Mouse (Mus musculus): ENCODE data around the gene Rbfox1.

The Rbfox1 gene

DNA sequence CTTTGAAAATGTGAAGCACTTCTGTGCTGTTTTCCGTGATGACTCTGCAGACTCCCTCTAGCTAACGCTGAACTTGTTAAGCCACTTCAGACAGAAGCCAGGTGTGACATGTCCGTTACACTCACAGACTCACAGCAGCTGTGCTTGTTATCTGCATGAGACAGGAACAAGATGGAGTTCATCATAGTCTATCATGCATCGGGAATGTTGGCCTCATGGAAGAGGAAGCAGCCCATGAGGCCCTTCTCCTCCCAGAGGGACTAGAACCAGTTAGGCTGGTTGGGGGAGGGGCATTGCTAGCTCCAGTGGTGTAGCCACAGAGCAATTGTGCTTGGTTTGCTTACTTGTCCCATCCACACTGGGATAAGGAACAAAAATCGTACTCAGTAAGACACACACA lies 1107.1 kb downstream of the Rbfox1 start:
- in situ Hi-C loops (cut with MboI; ENCODE audit: low sequenced_read_pairs): no loop called here

DNA sequence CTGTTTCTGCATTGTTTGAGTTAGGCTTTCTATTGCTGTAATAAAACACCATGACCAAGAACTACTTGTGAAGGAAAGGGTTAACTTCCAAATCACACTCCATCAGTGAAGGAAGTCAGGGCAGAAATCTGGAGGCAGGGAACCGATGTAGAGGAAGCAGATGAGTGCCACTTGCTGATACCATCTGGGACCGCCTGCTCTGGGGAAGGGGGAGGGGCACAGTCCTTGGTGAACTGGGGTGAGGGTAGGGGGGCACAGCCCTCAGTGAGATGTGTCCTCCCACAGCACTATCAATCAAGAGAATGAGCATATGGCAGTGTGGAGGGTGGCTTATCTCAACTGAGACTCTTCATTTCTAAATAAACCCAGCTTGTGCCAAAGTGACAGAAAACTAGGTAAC lies 1108.0 kb downstream of the Rbfox1 start:
- in situ Hi-C loops (cut with MboI; ENCODE audit: low sequenced_read_pairs): no loop called here

DNA sequence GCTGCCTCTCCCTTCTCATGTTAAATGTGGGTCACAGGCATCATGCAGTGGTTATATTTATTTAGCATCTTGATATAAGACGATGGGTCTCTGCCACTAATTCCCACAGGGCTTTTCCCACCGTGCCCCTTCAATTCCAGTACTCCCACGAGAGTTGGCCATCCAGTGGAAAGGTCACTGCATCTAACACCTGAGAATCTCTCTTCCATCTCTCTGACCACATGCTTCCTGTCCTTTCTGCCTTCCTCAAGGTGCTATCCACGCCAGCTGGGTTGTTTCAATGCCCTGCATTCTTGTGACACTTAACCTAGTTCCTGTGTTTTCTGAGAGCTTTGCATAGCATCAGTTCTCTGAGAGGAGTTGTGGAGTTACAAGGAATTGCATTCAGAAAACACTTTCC lies 1112.0 kb downstream of the Rbfox1 start:
- in situ Hi-C loops (cut with MboI; ENCODE audit: low sequenced_read_pairs): no loop called here

DNA sequence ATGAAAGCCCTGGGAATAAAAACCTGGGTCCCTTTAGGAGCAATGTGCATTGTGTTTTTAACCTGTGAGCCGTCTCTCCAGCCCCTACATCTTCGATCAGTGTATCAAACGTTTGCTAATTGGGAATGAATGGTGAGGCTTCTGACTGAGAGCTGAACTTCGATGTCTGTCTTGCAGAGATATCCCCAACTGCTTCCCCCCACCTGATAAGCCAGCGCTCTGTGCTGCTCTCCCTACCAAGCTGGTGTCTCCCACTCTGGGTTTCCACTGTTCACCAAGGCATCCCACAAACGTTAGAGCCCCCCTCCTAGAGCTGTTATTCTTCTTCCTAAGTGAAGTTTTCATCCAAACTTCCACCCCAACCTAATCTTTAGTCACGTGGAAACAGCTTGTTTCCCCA lies 1112.7 kb downstream of the Rbfox1 start:
- in situ Hi-C loops (cut with MboI; ENCODE audit: low sequenced_read_pairs): no loop called here

DNA sequence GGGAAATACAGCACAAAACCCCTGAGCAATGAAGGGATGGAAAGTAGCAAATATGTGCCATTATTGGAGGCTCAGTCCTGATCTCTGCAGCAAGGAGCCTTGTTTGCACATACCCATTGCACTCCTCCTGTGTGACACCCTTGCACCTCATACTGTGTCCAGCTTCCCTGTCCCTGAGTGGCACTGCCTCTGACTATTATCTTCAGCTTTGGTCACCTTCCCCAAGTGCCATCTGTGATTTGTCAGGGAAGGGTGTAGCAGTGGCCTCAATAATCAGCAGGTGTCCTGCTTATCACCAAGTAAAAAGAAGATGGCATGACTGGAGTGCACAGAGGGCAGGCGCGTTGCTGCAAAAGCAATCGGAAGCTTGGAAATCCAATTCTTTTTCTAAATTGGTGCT lies 1119.4 kb downstream of the Rbfox1 start:
- in situ Hi-C loops (cut with MboI; ENCODE audit: low sequenced_read_pairs): no loop called here

DNA sequence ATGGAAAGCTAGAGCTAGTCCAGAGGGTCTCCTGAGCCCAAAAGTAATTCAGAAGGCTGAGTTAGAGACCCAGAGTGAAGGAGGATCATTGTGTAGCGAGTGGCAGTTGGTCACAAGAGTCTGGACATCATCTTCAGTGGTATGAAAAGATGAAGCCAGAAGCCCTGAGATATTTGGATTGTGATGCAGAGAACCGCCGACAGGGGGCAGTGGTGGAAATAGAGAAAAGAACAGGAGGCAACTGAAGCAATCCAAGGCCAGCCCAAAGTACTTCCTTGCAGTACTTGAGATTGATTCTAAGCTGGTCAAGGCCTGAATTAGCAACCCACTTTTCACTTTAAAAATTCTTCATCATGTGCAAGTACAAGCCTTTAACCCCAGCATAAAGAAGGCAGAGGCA lies 1120.3 kb downstream of the Rbfox1 start:
- in situ Hi-C loops (cut with MboI; ENCODE audit: low sequenced_read_pairs): no loop called here

DNA sequence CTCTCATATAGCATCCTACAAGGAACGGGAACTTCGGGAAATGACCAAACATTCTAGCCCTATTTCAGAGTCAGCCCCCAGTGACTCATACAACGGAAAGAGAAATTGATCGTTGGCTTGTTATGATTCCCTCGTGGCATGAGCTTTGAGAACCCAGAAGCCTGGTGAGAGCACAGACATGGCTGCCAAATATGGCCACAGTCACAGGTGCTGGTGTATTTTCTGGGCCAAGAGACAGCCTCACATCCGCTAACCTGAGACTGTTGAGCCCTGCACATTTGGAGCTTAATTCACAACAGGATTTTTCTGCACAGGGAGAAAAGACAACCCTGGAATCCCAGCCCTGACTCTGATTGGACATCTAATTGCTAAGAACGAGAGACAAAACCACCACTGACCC lies 1132.2 kb downstream of the Rbfox1 start:
- in situ Hi-C loops (cut with MboI; ENCODE audit: low sequenced_read_pairs): no loop called here

DNA sequence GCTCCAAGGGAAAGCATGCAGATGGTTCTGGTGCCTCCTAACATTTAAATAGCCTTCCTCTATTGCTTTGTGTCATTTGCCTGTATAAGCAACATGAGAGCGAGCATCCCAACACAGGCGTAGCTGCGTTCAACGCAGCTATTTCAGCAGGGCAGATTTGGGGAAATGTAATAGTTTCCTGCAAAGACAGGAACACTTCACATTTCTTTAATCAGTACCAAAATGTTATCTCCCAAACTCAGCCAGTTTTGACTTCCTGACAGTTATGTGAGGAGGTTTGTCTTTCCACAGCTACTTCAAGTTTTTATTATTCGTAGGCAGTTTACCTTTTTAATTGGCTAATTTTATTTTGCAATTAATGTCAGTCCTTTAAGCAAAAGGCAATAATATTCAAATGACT lies 1149.1 kb downstream of the Rbfox1 start:
- in situ Hi-C loops (cut with MboI; ENCODE audit: low sequenced_read_pairs): no loop called here

DNA sequence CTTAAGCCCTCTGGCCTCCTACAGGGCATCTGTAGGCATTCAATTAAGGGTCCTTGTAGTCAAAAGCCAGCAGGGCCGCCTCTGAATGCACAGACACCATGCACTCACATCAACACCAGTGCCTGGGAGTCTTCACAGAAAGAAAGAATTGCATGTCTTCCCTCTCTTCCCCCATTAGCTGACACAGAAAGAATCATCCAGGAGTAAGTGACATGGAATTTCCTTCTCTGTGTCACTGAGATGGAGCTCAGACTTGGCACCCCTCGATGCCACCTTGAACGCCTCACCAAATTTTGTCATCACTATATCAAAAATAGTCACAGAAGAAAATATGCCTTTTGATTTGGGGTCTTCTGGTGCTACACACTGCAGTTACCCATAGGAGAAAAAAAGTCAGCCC lies 1151.4 kb downstream of the Rbfox1 start:
- in situ Hi-C loops (cut with MboI; ENCODE audit: low sequenced_read_pairs): no loop called here

DNA sequence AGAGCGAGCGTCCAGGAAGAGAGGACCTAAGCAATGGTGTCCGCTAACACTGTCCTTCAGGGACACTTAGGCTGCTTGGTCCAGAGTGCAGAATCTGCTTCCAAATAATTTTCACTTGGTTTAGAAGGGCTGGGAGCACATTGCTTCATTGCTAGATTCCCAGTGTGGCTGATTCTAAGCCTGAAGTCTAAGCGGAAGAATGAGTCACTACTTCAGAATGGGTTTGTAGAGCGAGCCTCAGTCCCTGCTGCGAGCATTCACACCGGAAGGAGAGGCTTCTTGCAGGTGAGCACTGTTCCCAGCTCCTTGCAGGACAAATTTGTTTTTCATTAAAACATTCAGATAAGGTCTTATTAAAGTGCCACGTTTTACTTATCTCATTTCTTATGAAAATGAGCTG lies 1151.8 kb downstream of the Rbfox1 start:
- in situ Hi-C loops (cut with MboI; ENCODE audit: low sequenced_read_pairs): no loop called here

DNA sequence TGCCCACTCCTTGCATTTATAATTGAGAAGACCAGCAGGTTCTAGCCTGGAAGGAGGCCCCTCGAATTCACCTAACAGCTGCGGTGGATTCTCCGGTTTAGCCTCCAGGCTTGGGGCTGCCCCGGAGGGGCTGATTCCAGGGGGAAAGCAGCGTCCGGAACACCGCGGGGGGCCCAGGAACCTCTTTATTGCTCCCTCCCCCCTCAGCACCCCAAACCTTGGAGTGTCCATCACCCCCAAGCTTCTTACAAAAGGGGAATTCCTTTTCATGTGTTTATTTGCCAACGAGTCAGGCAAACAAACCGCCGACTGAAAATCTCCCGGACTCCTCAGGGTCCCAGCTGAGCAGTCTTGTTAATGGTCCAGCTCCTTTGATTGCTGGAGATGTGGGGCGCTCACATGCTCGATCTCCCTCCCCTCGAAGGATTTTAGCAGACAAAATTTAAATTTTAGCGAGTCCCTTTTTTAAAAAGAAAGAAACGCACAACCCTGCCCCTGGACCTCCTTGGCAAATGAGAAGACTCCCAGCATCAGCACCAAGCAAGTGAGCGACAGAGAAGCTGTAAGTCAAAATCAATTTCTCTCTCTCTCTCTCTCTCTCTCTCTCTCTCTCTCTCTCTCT lies 1153.6 kb downstream of the Rbfox1 start:
- in situ Hi-C loops (cut with MboI; ENCODE audit: low sequenced_read_pairs): no loop called here

DNA sequence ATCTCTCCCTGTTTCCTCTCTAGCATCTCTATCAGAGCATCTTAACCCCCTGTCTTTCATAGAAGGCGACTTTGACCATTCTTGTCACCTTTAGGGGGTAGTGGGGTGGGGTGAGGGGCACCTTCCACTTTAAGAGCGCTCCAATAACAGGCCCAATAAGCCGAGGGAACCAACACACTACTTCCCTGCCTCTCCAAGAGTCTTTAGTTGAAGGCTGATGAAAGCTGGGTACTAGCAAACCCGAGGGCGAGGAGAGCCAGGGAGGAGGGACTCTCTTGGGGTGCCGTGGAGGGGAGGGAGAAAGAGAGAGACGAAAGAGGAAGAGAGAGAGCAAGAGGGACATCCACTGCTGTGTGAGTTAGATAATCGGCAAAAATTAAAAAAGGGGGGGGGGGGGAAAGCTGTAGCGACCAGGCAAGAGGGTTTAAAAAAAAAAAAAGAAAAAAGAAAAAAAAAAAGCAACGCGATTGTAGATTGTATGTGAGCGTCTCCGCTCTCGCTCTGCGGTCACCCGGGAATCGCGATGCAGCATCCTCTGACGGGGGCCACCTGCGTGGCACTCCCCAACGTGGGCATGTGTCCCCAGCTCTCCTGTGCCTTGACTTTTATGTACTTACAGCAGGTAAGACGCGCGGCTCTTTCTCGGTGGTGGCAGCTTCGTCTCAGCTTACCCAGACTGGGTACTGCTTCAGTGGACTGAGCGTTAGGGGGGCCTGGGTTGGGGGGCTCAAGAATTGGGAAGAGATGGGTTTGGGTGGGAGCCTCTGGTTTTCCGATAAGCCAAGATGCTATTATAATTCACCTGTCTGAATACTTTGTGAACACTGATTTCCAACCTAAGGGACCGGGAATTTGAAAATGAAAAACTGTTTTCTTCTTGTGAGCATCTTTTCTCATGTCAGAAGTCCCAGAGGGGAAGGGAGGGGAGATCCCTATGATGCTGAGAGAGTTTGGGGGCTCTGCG lies 1154.5 kb downstream of the Rbfox1 start:
- in situ Hi-C loops (cut with MboI; ENCODE audit: low sequenced_read_pairs): no loop called here

DNA sequence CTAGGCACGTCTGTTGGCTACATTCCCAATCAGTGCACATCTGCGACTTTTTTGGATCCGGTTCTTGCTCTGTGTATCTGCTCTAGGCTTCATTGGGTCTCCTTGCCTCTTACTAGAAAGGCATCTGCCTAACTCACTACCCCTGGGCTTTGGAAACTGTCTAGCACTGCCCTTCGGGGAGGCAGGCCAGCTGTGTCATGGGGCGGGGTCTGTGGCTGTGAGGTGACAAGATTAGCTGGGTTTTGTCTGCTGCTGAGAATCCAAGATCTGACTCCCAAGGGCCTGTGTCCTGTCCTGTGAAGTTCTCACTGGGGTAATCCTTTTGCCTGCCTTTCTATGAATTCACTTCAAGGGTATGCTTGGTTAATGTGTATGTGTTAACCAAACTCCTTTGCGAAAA lies 1155.5 kb downstream of the Rbfox1 start:
- in situ Hi-C loops (cut with MboI; ENCODE audit: low sequenced_read_pairs): no loop called here

DNA sequence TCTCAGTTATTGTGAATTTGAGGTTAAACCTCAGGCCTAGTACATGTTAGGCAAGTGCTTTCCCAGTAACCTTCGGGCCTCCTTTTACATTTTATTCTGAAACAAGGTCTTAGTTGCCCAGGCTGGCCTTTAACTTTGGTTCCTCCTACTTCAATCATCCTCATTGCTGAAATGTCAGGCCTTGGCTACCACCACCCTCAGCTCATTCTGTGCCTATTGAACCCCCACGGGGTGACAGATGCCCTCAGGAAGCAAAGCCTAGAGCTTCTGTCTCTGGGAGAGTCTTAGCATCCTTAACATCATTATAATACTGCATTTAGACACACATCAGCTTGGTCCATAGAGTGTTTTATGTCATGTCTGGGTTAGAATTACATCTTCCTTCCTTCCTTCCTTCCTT lies 1162.3 kb downstream of the Rbfox1 start:
- in situ Hi-C loops (cut with MboI; ENCODE audit: low sequenced_read_pairs): no loop called here

DNA sequence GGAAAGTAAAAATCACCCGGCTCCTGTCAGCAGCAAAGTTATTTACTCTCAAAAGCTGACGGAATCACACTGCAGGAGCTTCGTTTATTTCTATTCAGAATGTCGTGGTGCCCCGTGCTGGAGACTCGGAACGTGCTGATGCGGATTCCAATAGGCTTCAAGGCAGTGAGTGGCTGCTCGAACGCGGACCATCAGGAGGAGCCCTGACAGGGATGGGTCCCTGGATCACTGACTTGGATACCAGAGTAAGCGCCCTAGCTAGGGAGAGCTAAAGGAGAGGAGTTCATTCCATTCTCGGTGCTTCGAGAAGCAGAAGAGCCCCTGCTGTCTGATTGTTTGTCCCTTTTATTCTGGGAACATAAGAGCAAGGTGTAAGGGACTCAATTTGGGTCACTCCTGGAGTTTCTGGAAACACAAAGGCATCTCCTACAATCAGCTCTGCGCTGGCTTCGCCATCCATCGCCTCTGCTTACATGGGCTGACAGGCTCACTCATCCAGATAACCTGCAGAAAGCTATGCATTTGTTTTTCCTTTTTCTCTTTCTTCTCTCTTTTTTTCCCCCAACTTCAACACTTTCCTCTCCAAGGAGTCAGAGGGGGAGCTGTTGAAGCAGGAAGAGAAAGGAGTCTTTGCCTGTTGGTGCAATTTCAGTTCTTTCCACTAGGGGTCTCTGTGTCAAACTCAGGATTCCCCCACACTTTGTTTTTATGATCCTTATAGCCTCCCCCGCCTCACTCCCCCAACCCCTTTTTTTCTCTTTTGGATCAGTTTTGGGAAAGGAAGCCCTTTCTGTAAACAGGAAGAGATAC lies 1164.2 kb downstream of the Rbfox1 start:
- in situ Hi-C loops (cut with MboI; ENCODE audit: low sequenced_read_pairs): no loop called here

DNA sequence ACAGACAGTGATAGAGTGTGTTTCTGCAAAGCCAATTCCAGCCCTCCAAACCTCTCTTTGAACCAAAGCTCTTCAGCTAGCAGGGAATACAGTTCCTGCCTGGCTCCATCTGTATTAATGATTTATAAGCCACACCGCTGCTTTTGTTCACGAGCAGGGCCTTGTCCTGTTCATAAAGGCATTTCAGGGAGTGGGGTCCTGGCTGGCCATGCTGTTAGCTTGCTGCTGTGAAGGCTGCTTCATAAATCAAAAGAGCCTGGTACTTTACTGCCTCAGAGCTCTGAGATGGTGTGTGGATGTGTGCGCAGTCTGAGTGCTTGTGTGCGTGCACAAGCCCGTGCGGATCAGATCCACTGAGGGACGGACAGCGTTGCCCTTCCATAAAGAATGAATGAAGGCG lies 1165.8 kb downstream of the Rbfox1 start:
- in situ Hi-C loops (cut with MboI; ENCODE audit: low sequenced_read_pairs): no loop called here

DNA sequence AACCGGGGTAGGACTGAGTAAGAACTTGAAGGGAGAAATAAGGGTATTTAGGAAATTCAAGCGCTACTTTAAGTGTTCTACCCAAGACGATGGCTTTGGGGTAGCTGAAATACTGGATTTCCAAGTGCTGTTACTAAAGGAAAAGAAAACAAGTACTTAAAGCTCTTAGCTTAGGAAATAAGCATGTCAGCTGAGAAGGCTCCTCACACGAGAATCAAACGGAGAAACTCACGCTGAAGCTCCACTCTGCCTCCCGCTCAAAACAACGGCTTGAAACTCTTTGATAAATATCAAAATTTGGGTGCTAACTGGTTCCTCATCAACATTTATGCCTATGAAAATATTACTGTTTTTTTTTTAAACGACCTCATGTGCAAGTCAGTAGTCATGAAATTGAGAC lies 1166.8 kb downstream of the Rbfox1 start:
- in situ Hi-C loops (cut with MboI; ENCODE audit: low sequenced_read_pairs): no loop called here

DNA sequence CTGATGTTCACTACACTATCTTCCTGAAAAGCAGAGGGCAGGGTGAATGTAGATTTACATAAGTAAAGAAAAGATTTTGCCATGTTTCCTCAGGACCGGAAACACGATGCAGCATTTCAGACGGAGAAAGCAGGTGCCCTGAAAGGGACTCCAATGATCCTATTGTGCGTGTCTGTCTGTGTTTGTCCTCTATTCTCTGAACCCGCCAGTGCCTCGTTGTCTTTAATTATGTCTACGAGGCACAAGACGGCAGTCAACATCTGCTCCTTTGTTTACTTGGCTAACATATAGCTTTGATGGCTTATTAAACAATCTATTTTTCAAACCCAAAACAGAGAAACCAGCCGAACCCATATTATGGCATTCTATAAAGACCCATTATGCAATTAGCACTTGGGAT lies 1167.3 kb downstream of the Rbfox1 start:
- in situ Hi-C loops (cut with MboI; ENCODE audit: low sequenced_read_pairs): no loop called here

DNA sequence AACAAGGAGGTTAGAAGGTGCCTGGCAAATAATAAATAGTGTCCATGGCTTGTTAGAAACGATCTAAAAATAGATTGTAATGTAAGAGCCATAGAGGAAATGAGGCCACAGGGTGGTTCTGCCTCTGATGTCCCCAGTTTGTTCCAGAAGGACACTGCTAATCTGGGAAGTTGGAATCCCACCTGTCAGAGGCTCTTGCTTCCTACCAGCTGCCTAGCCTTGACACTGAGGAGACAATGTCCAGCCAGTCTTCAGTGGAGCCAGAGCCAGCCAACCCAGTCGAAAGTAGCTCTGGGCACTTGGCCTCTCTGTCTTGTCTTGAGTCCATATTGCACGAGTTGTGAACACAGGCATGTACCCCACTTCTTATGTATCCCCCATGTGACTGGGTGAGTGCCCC lies 1172.6 kb downstream of the Rbfox1 start:
- in situ Hi-C loops (cut with MboI; ENCODE audit: low sequenced_read_pairs): no loop called here

DNA sequence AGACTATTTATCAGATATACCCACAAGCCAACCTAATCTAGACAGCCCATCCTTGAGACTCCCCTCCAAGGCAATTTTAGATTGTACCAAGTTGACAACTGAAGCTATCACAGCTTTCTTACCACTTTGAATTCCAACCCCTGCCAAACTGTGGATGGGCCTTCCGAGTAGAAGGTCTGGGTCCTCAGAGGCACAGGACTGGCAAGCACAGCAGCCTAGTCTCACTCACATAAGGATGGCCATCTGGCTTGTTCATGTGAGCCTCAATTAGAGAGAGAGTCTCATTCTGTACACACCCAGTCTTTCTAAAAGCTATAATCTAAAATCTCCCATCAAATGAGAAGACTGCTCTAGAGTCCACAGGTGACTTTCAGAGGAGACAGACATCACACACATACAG lies 1173.4 kb downstream of the Rbfox1 start:
- in situ Hi-C loops (cut with MboI; ENCODE audit: low sequenced_read_pairs): no loop called here

DNA sequence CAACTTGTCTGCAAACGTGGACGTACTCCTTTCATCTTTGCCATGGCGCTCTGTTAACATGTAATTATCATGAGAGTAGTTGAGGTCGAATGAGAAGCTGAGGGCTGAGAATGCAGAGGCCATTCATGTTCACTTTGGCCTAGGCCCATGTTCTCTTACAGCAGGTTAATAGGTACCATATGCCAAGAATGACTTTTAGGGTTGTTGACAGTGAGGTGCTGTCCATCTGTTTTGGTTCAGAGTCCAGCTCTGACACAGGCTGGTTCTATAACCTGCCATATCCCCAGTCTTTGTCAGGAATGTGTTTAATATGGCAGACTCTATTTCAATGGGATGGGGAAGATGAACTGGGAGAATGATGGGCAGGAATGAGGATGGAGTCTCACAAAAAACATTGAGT lies 1174.4 kb downstream of the Rbfox1 start:
- in situ Hi-C loops (cut with MboI; ENCODE audit: low sequenced_read_pairs): no loop called here

DNA sequence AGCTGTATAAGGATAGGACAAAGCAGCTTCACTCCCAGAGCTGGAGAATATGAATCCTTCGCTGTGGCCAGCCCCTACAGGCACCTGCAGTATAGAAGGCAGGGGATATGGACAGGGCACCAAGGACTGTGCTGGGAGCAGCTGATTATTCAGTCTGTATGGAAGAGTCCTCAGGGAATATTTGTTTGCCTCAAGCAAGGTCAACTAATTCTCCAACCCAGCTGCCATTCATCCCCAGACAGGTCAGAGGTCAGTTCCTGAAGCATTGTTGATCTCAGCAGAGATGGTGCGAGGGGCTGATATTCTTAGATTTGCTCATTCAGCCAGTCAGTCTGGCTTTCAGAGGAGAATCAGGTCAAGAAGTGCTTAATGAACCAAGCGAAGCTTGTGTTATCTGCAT lies 1175.7 kb downstream of the Rbfox1 start:
- in situ Hi-C loops (cut with MboI; ENCODE audit: low sequenced_read_pairs): no loop called here

Data from CH12F3 (cell line).